Mouse (Mus musculus) CH12.LX (cell line): ENCODE results near the gene Ap2a1.

ENCODE experiments used
- CTCF ChIP-seq, 2 experiments: IDR thresholded peaks in 1 of 2; conservative IDR thresholded peaks in 1 of 2; 2 replicates each; pipeline ENCODE4 v1.5.1; 2011 to 2012; ENCODE audit warnings: low read depth in 2 of 2, low read length in 2 of 2, improper control_type of control experiment in 1 of 2, inconsistent platforms in 1 of 2, mild to moderate bottlenecking in 1 of 2, moderate library complexity in 1 of 2
- POLR2A ChIP-seq: IDR thresholded peaks from 2 replicates; pipeline ENCODE4 v1.6.1; 2011; ENCODE audit warnings: low read depth, mild to moderate bottlenecking, improper control_type of control experiment, low read length
- RAD21 ChIP-seq: IDR thresholded peaks from 2 replicates; pipeline ENCODE4 v1.6.1; 2011; ENCODE audit warnings: low read depth, mild to moderate bottlenecking, low read length, improper control_type of control experiment, moderate library complexity
- ZNF384 ChIP-seq: IDR thresholded peaks from 2 replicates; pipeline ENCODE4 v1.6.1; 2012; ENCODE audit warnings: low read depth, low read length, improper control_type of control experiment, inconsistent platforms

DNA sequence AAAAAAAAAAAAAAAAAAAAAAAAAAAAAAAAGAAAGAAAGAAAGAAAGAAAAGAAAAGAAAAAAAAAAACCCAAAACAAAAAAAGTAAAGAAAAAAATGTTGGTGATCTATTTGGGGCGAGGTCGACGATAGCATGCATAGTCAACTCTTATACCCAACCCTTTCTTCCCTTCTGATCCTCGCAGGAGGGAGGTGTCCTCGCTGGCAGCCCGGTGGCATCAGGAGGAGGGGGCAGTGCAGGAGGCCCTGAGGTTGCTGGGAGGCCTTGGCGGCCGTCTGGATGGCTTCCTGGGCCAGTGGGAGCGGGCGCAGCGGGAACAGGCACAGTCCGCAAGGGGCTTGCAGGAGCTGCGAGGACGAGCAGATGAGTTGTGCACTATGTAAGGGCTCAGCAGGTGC, 24.3 kb upstream of the Ap2a1 start:
- TF ChIP-seq CTCF (conservative IDR thresholded peaks at IDR 0.05 in 1 of 2, IDR thresholded peaks at IDR 0.05 in 1 of 2; ENCODE audit: low read depth in 2 of 2, low read length in 2 of 2): no peak
- TF ChIP-seq POLR2A: no peak
- no peak for TF ChIP-seq RAD21
- no peak for TF ChIP-seq ZNF384
